Mouse (Mus musculus): ENCODE data around the gene Cnih1.
"Not testable (repeated sequence)": the region's sequence is repeated elsewhere in the genome, so short reads cannot be mapped to it uniquely, and the experiment has no call there.

Gene Cnih1

GRCm38 (mm10) chr14:46787787-46788504, at the start of gene Cnih1:
Cnih1 (minus strand) TSS chr14:46788411.
- DNase-seq (ENCODE audit: low spot score) = peak; percentile 92

- DNase-seq (ENCODE audit: low spot score) = no peak
These were observed 44.4 kb upstream of the Cnih1 start for GRCm38 (mm10) chr14:46832354-46833272.

GRCm38 (mm10) chr14:46831837-46832333, 43.7 kb upstream of the Cnih1 start, which contains the start of gene Cgrrf1:
Cgrrf1 (plus strand) TSS chr14:46832125.
- peak; percentile 94 for DNase-seq (ENCODE audit: low spot score)

- DNase-seq (ENCODE audit: low spot score) = no peak
These were observed 43.1 kb upstream of the Cnih1 start for GRCm38 (mm10) chr14:46831295-46831694.

GRCm38 (mm10) chr14:46827430-46827829, 39.2 kb upstream of the Cnih1 start:
- DNase-seq (ENCODE audit: low spot score) = no peak

- no peak for DNase-seq (ENCODE audit: low spot score)
These were observed 35.8 kb upstream of the Cnih1 start for GRCm38 (mm10) chr14:46823996-46824395.

- peak; percentile 97 for DNase-seq (ENCODE audit: low spot score)
These were observed 33.9 kb upstream of the Cnih1 start, which contains the start of gene Gmfb for GRCm38 (mm10) chr14:46821873-46822716. Gmfb (minus strand) TSS chr14:46822242.

GRCm38 (mm10) chr14:46821271-46821872, 33.2 kb upstream of the Cnih1 start:
- DNase-seq (ENCODE audit: low spot score) = no peak

GRCm38 (mm10) chr14:46819961-46820360, 31.8 kb upstream of the Cnih1 start:
- DNase-seq (ENCODE audit: low spot score) = not testable (repeated sequence)

GRCm38 (mm10) chr14:46818743-46819142, 30.5 kb upstream of the Cnih1 start:
- no peak for DNase-seq (ENCODE audit: low spot score)

- DNase-seq (ENCODE audit: low spot score) = no peak
These were observed 28.9 kb upstream of the Cnih1 start for GRCm38 (mm10) chr14:46816916-46817622.

GRCm38 (mm10) chr14:46815640-46816039, 27.4 kb upstream of the Cnih1 start:
- no peak for DNase-seq (ENCODE audit: low spot score)

- DNase-seq (ENCODE audit: low spot score) = no peak
These were observed 19.7 kb upstream of the Cnih1 start for GRCm38 (mm10) chr14:46807927-46808326.

GRCm38 (mm10) chr14:46806186-46806585, 18.0 kb upstream of the Cnih1 start:
- no peak for DNase-seq (ENCODE audit: low spot score)

- no peak for DNase-seq (ENCODE audit: low spot score)
These were observed 15.6 kb upstream of the Cnih1 start for GRCm38 (mm10) chr14:46803791-46804190.

- DNase-seq (ENCODE audit: low spot score) = no peak
These were observed 15.0 kb upstream of the Cnih1 start for GRCm38 (mm10) chr14:46803259-46803658.

- DNase-seq (ENCODE audit: low spot score) = no peak
These were observed 12.6 kb upstream of the Cnih1 start for GRCm38 (mm10) chr14:46800684-46801345.

GRCm38 (mm10) chr14:46794157-46794556, 5.9 kb upstream of the Cnih1 start:
- DNase-seq (ENCODE audit: low spot score) = no peak

GRCm38 (mm10) chr14:46790723-46791122, 2.5 kb upstream of the Cnih1 start:
- no peak for DNase-seq (ENCODE audit: low spot score)

GRCm38 (mm10) chr14:46790303-46790702, 2.1 kb upstream of the Cnih1 start:
- no peak for DNase-seq (ENCODE audit: low spot score)

Measured in layer of hippocampus, adult 11-12 months (tissue).